In genomic region chr16:17797812-17798311, GRCm38 (mm10) we compare ENCODE assay signal across 8 mouse cellular contexts. TPM values are rescaled to one million over a fixed set of nuclear protein-coding genes. Genes with fewer than 3 reads are reported as not detected.
A peak's percentile ranks its signal among the peaks of the same experiment; 100 is the strongest.
DNase-seq lines count a peak whose midpoint lies in the region; ATAC-seq and TF ChIP-seq lines count a peak whose summit lies in the region.

No protein-coding gene starts in this region.

- DNase-seq in adrenal gland, postnatal 10 days: peak; percentile 23
- no peak for DNase-seq in adrenal gland, postnatal 25 days
- DNase-seq in limb, embryonic 11.5 days (ENCODE audit: low spot score): peak; percentile 73
- no peak for DNase-seq in spleen, postnatal 36 days (ENCODE audit: low spot score in 2 of 2)
- DNase-seq in layer of hippocampus, postnatal 14 days (ENCODE audit: low spot score in 2 of 2): no peak

- peak overlapping the region; percentile 70; the same call in 1 of the 2 replicates for H3K9ac ChIP-seq in forebrain, embryonic 12.5 days
- peak overlapping the region; percentile 94 for H3K9ac ChIP-seq in limb, embryonic 11.5 days (ENCODE audit: low read length)
- no peak overlapping the region for H3K9ac ChIP-seq in neural tube, embryonic 15.5 days (replicated peaks)

- H3K79me2 ChIP-seq in C2C12 (ENCODE audit: control insufficient read depth, insufficient read depth): peaks cover 54% of the 10 kb centered on the region

- H3K36me3 ChIP-seq in C2C12 (ENCODE audit: control insufficient read depth, insufficient read depth): peaks cover 21% of the 10 kb centered on the region
- H3K36me3 ChIP-seq in forebrain, embryonic 12.5 days (replicated peaks): peaks cover 10% of the 10 kb centered on the region
- H3K36me3 ChIP-seq in limb, embryonic 11.5 days (ENCODE audit: control insufficient read depth, insufficient read depth, low read length): peaks cover under 1% of the 10 kb centered on the region; the same call in 1 of the 2 replicates
- peaks cover 8% of the 10 kb centered on the region for H3K36me3 ChIP-seq in neural tube, embryonic 15.5 days

- H3K9me3 ChIP-seq in forebrain, embryonic 12.5 days: no peaks in the 10 kb centered on the region
- no peaks in the 10 kb centered on the region for H3K9me3 ChIP-seq in limb, embryonic 11.5 days (ENCODE audit: control insufficient read depth, low read length)
- H3K9me3 ChIP-seq in neural tube, embryonic 15.5 days (replicated peaks): no peaks in the 10 kb centered on the region

- 0 out of 2 replicates have a peak overlapping the region, but pooled peaks have one; percentile 11 for H3K27ac ChIP-seq in forebrain, embryonic 12.5 days
- peak overlapping the region; percentile 92 for H3K27ac ChIP-seq in limb, embryonic 11.5 days (replicated peaks; ENCODE audit: low read depth, low read length)
- peak overlapping the region; percentile 42; the same call in 1 of the 2 replicates for H3K27ac ChIP-seq in neural tube, embryonic 15.5 days (replicated peaks)

- TF ChIP-seq CTCF in C2C12 (IDR thresholded peaks at IDR 0.05; ENCODE audit: control insufficient read depth, insufficient read depth, insufficient read length): no peak

- peaks cover 32% of the 10 kb centered on the region for H3K4me1 ChIP-seq in forebrain, embryonic 12.5 days
- H3K4me1 ChIP-seq in limb, embryonic 11.5 days (ENCODE audit: control insufficient read depth, insufficient read depth, low read length): peaks cover 32% of the 10 kb centered on the region
- H3K4me1 ChIP-seq in neural tube, embryonic 15.5 days: peaks cover 38% of the 10 kb centered on the region

- peak overlapping the region; percentile 68 for H3K4me3 ChIP-seq in C2C12 (ENCODE audit: insufficient read depth, poor library complexity, severe bottlenecking)
- H3K4me3 ChIP-seq in forebrain, embryonic 12.5 days (replicated peaks): peak overlapping the region; percentile 50
- peak overlapping the region; percentile 81 for H3K4me3 ChIP-seq in limb, embryonic 11.5 days (ENCODE audit: low read depth, low read length)
- H3K4me3 ChIP-seq in neural tube, embryonic 15.5 days (replicated peaks): peak overlapping the region; percentile 49

- peak overlapping the region; percentile 86 for H3K4me2 ChIP-seq in forebrain, embryonic 12.5 days
- peak overlapping the region; percentile 82 for H3K4me2 ChIP-seq in limb, embryonic 11.5 days (ENCODE audit: low read depth, severe bottlenecking)
- peak overlapping the region; percentile 79 for H3K4me2 ChIP-seq in neural tube, embryonic 15.5 days

- peaks cover 43% of the 10 kb centered on the region for H3K79me3 ChIP-seq in C2C12 (ENCODE audit: low read depth)

- no peak for ATAC-seq in forebrain, embryonic 12.5 days (ENCODE audit: low FRiP score)
- ATAC-seq in limb, embryonic 11.5 days (ENCODE audit: insufficient number of reproducible peaks, low FRiP score, low TSS enrichment, low read depth): peak; percentile 21; the same call in 1 of the 2 replicates
- no peak for ATAC-seq in neural tube, embryonic 15.5 days (ENCODE audit: low FRiP score)

- no peaks in the 10 kb centered on the region for H3K27me3 ChIP-seq in C2C12 (ENCODE audit: control insufficient read depth, insufficient read depth, insufficient read length)
- H3K27me3 ChIP-seq in forebrain, embryonic 12.5 days: peaks cover 82% of the 10 kb centered on the region
- H3K27me3 ChIP-seq in limb, embryonic 11.5 days (ENCODE audit: control insufficient read depth, insufficient read depth, low read length): peaks cover 15% of the 10 kb centered on the region
- H3K27me3 ChIP-seq in neural tube, embryonic 15.5 days (replicated peaks): peaks cover 78% of the 10 kb centered on the region

- H3ac ChIP-seq in C2C12 (ENCODE audit: control insufficient read depth, insufficient read length, low read depth): peak overlapping the region; percentile 78

- WGBS in forebrain, embryonic 12.5 days: 4% methylated on average over 29 of the region's 29 CpGs
- 3% methylated on average over 29 of the region's 29 CpGs for WGBS in limb, embryonic 11.5 days
- WGBS in neural tube, embryonic 15.5 days: 4% methylated on average over 29 of the region's 29 CpGs

TF ChIP-seq in C2C12, 6 proteins besides CTCF, POLR2A, EP300 and RAD21:
- no peak for TF ChIP-seq MYOD1 (IDR thresholded peaks at IDR 0.05; ENCODE audit: control insufficient read depth, insufficient read length, low read depth)
- TF ChIP-seq MYOG (IDR thresholded peaks at IDR 0.05; ENCODE audit: control insufficient read depth, extremely low read depth, insufficient read length): no peak
- no peak for TF ChIP-seq CEBPB (IDR thresholded peaks at IDR 0.05; ENCODE audit: low read depth)
- TF ChIP-seq MAX (IDR thresholded peaks at IDR 0.05): no peak

RNA-seq across cellular contexts. Expression of gene Scarf2, which starts 0.8 kb away (rescaled TPM):
- 10 to 100 TPM; 15.0 to 16.7 TPM for total RNA-seq in adrenal gland, postnatal 10 days (2021)
- total RNA-seq in adrenal gland, postnatal 25 days (2021): 8.6 and 8.7 TPM in 2 replicates
- 38.5 TPM for polyA plus RNA-seq in C2C12 (2012; fragmentation: generic; extraction: Trizol)
- polyA plus RNA-seq in forebrain, embryonic 12.5 days (2016; fragmentation: Nextera tagmentation; extraction: Ambion mirVana): 5.3 and 7.3 TPM in 2 replicates
- 23.4 and 26.4 TPM in 2 replicates for polyA plus RNA-seq in limb, embryonic 11.5 days (2014; fragmentation: Nextera tagmentation; extraction: Ambion mirVana)
- 2.7 and 3.8 TPM in 2 replicates for polyA plus RNA-seq in neural tube, embryonic 15.5 days (2015; fragmentation: Nextera tagmentation; extraction: Ambion mirVana)
- total RNA-seq in layer of hippocampus, postnatal 14 days (2021): 1 to 10 TPM; 3.9 TPM

RNA-seq across cellular contexts. Expression of gene B830017H08Rik, which starts 35.1 kb away (rescaled TPM):
- total RNA-seq in adrenal gland, postnatal 10 days (2021): not detected
- not detected in 2 replicates for total RNA-seq in adrenal gland, postnatal 25 days (2021)
- polyA plus RNA-seq in C2C12 (2012; fragmentation: generic; extraction: Trizol): not detected
- polyA plus RNA-seq in forebrain, embryonic 12.5 days (2016; fragmentation: Nextera tagmentation; extraction: Ambion mirVana): not detected in 2 replicates
- 0.73 and 0.77 TPM in 2 replicates for polyA plus RNA-seq in limb, embryonic 11.5 days (2014; fragmentation: Nextera tagmentation; extraction: Ambion mirVana)
- 4.0 and 5.3 TPM in 2 replicates for polyA plus RNA-seq in neural tube, embryonic 15.5 days (2015; fragmentation: Nextera tagmentation; extraction: Ambion mirVana)
- 1 to 10 TPM; 5.8 to 6.3 TPM for total RNA-seq in layer of hippocampus, postnatal 14 days (2021)

RNA-seq across cellular contexts. Expression of gene Klhl22, which starts 38.4 kb away (rescaled TPM):
- total RNA-seq in adrenal gland, postnatal 10 days (2021): 10 to 100 TPM; 30.6 to 47.9 TPM
- total RNA-seq in adrenal gland, postnatal 25 days (2021): 32.3 and 49.0 TPM in 2 replicates
- 83.6 TPM for polyA plus RNA-seq in C2C12 (2012; fragmentation: generic; extraction: Trizol)
- polyA plus RNA-seq in forebrain, embryonic 12.5 days (2016; fragmentation: Nextera tagmentation; extraction: Ambion mirVana): 49.7 and 50.4 TPM in 2 replicates
- 68.2 and 68.7 TPM in 2 replicates for polyA plus RNA-seq in limb, embryonic 11.5 days (2014; fragmentation: Nextera tagmentation; extraction: Ambion mirVana)
- polyA plus RNA-seq in neural tube, embryonic 15.5 days (2015; fragmentation: Nextera tagmentation; extraction: Ambion mirVana): 86.2 and 89.1 TPM in 2 replicates
- total RNA-seq in layer of hippocampus, postnatal 14 days (2021): 100 to 1,000 TPM in 1 of 2 experiments, 10 to 100 TPM in 1; 91.8 to 108 TPM

RNA-seq across cellular contexts. Expression of gene Car15, which starts 40.3 kb away (rescaled TPM):
- total RNA-seq in adrenal gland, postnatal 10 days (2021): 1 to 10 TPM; 1.3 to 1.9 TPM
- total RNA-seq in adrenal gland, postnatal 25 days (2021): 2.9 and 3.6 TPM in 2 replicates
- 0.66 TPM for polyA plus RNA-seq in C2C12 (2012; fragmentation: generic; extraction: Trizol)
- polyA plus RNA-seq in forebrain, embryonic 12.5 days (2016; fragmentation: Nextera tagmentation; extraction: Ambion mirVana): 4.4 and 5.1 TPM in 2 replicates
- 3.0 and 3.2 TPM in 2 replicates for polyA plus RNA-seq in limb, embryonic 11.5 days (2014; fragmentation: Nextera tagmentation; extraction: Ambion mirVana)
- polyA plus RNA-seq in neural tube, embryonic 15.5 days (2015; fragmentation: Nextera tagmentation; extraction: Ambion mirVana): 2.8 and 3.2 TPM in 2 replicates
- 10 to 100 TPM; 12.9 to 13.8 TPM for total RNA-seq in layer of hippocampus, postnatal 14 days (2021)

Comparison
In these comparisons a context has a peak if more than half of its experiments do, and no peak if none do; other contexts are left out.
1. DNase-seq: peak in adrenal gland, postnatal 10 days (single experiment) and limb, embryonic 11.5 days (single experiment); none in adrenal gland, postnatal 25 days (single experiment), spleen, postnatal 36 days (0 of 2) and layer of hippocampus, postnatal 14 days (0 of 2).
2. H3K27ac ChIP-seq: peak in every context shown above with its lines; median percentile 92 in limb, embryonic 11.5 days; 42 in neural tube, embryonic 15.5 days; 11 in forebrain, embryonic 12.5 days.
3. Peak in every context shown above with its lines, with median percentiles within 50 percentile points of each other: H3K4me3 ChIP-seq and H3K4me2 ChIP-seq.